Mouse (Mus musculus): ENCODE measurements around the gene Jade3.

DNA sequence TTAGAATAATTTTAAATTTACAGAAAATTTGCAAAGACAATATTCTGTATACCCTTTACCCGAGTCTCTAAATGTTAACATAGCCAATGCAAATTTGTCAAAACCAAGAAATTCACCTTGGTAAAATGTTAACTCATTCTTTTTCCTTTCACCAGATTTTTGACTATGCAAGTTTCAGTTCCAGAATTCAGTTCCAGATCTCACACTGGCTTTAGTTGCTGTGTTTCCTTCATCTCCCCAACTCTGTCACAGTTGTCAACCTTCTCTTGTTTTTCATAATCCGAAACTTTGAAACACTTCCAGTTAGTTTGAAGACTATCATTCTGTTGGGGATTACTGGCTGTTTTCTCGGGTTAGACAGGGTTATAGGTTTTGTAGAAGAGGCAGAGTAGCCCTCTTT is 38.5 kb upstream of the Jade3 start:
- TF ChIP-seq CTCF (IDR thresholded peaks at IDR 0.05; ENCODE audit: borderline replicate concordance, insufficient read depth, low read length), result no peak
- no peak for TF ChIP-seq POLR2A (IDR thresholded peaks at IDR 0.05; ENCODE audit: low read depth, low read length)
